19 mouse cellular contexts compared by ENCODE assay signal in the genomic region with DNA sequence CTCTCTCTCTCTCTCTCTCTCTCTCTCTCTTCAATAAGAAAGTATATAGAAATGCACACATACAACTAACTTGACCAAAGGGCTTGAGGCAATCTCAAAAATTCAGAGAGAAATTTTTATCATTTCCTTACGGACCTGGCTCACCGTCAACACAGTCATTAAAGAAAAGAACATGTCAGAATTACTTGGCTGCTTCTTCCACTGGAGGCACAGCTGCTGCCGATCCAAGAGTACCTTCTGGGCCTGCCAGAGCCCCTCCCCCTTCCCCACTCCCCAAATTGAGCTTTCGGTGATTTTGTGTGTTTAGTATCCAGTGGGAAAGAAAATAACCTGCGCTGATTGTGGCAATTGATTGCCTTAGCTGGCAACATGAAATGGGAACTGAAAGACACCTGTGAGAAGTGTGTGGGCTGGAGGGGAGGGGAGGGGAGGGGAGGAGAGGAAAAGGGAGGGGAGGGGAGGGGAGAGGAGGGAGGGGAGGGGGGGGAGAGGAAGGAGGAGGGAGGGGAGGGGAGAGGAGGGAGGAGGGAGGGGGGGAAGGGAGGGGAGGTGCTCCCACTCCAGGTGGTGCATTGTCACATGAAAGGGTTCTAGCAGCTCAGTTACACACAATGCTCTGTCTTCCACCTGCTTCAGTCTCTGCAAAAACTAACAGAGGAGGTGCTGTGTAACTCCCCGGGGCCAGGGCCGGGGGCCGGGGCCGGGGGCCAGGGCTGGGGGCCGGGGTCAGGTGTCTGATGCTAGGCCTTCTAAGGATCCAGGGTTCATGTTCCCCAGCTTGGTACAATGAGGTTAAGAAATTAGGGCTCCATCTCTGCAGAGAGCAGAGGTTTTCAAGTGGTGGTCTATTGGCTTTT.
DNase-seq lines count a peak whose midpoint lies in the region; ATAC-seq lines count a peak whose summit lies in the region.
"Had no signal": no experiment of that assay in that cellular context is flagged by ENCODE, and none has a peak within 500 bp of the region (broad histone marks: within the 10 kb centered on the region; RNA-seq: fewer than 3 reads in every experiment).

No protein-coding gene starts in this region.

- H3K27me3 ChIP-seq in midbrain, embryonic 10.5 days (ENCODE audit: low read depth, poor library complexity, severe bottlenecking), result no peaks in the 10 kb centered on the region
- H3K27me3 ChIP-seq in midbrain, embryonic 11.5 days (ENCODE audit: control insufficient read depth, insufficient read depth, low read length), result no peaks in the 10 kb centered on the region
- H3K27me3 ChIP-seq in embryonic facial prominence, embryonic 10.5 days (replicated peaks; ENCODE audit: low read depth, poor library complexity, severe bottlenecking), result no peaks in the 10 kb centered on the region
- no peaks in the 10 kb centered on the region for H3K27me3 ChIP-seq in forebrain, embryonic 14.5 days (replicated peaks; ENCODE audit: control insufficient read depth, insufficient read depth, low read length)
- no peaks in the 10 kb centered on the region for H3K27me3 ChIP-seq in midbrain, embryonic 14.5 days (ENCODE audit: control insufficient read depth, insufficient read depth, low read length)

- H3K4me2 ChIP-seq in midbrain, embryonic 11.5 days, result no peak overlapping the region
- no peak overlapping the region for H3K4me2 ChIP-seq in forebrain, embryonic 14.5 days (ENCODE audit: low read length)
- H3K4me2 ChIP-seq in midbrain, embryonic 14.5 days (ENCODE audit: low read length), result no peak overlapping the region
- H3K4me2 ChIP-seq: liver, embryonic 11.5 days had no signal

- H3K4me1 ChIP-seq in midbrain, embryonic 10.5 days, result peaks cover 10% of the 10 kb centered on the region
- H3K4me1 ChIP-seq in midbrain, embryonic 11.5 days (ENCODE audit: control insufficient read depth, insufficient read depth, low read length), result 0 out of 2 replicates have a peak, but pooled peaks cover 4% of the 10 kb centered on the region
- peaks cover 19% of the 10 kb centered on the region for H3K4me1 ChIP-seq in embryonic facial prominence, embryonic 10.5 days
- H3K4me1 ChIP-seq in forebrain, embryonic 14.5 days (ENCODE audit: control insufficient read depth, insufficient read depth, low read length), result no peaks in the 10 kb centered on the region
- no peaks in the 10 kb centered on the region for H3K4me1 ChIP-seq in midbrain, embryonic 14.5 days (ENCODE audit: control insufficient read depth, insufficient read depth, low read length)
- H3K4me1 ChIP-seq: heart, embryonic 10.5 days had no signal

- no peaks in the 10 kb centered on the region for H3K9me3 ChIP-seq in midbrain, embryonic 10.5 days (replicated peaks)
- H3K9me3 ChIP-seq in midbrain, embryonic 11.5 days (ENCODE audit: control insufficient read depth, low read length), result no peaks in the 10 kb centered on the region
- H3K9me3 ChIP-seq in embryonic facial prominence, embryonic 10.5 days, result no peaks in the 10 kb centered on the region
- no peaks in the 10 kb centered on the region for H3K9me3 ChIP-seq in forebrain, embryonic 14.5 days (replicated peaks; ENCODE audit: control insufficient read depth, low read length)
- no peaks in the 10 kb centered on the region for H3K9me3 ChIP-seq in midbrain, embryonic 14.5 days (ENCODE audit: control insufficient read depth, low read length)
- H3K9me3 ChIP-seq: heart, embryonic 10.5 days had no signal

- 52% methylated on average over 10 of the region's 10 CpGs for WGBS in midbrain, embryonic 10.5 days
- 61% methylated on average over 10 of the region's 10 CpGs for WGBS in midbrain, embryonic 11.5 days
- 52% methylated on average over 10 of the region's 10 CpGs for WGBS in embryonic facial prominence, embryonic 10.5 days
- WGBS in forebrain, embryonic 14.5 days, result 36% methylated on average over 10 of the region's 10 CpGs
- 40% methylated on average over 10 of the region's 10 CpGs for WGBS in midbrain, embryonic 14.5 days

- H3K9ac ChIP-seq in midbrain, embryonic 11.5 days (ENCODE audit: low read length), result no peak overlapping the region
- H3K9ac ChIP-seq in forebrain, embryonic 14.5 days (ENCODE audit: low read length), result no peak overlapping the region
- no peak overlapping the region; the same call in 1 of the 2 replicates for H3K9ac ChIP-seq in midbrain, embryonic 14.5 days (replicated peaks; ENCODE audit: low read length)

- 0 out of 2 replicates have a peak overlapping the region, but pooled peaks have one; percentile 13 for H3K27ac ChIP-seq in midbrain, embryonic 10.5 days (replicated peaks)
- no peak overlapping the region for H3K27ac ChIP-seq in midbrain, embryonic 11.5 days (ENCODE audit: low read depth, low read length)
- 0 out of 2 replicates have a peak overlapping the region, but pooled peaks have one; percentile 54 for H3K27ac ChIP-seq in embryonic facial prominence, embryonic 10.5 days (replicated peaks)
- H3K27ac ChIP-seq in forebrain, embryonic 14.5 days (ENCODE audit: low read depth, low read length), result no peak overlapping the region
- 0 out of 2 replicates have a peak overlapping the region, but pooled peaks have one; percentile 41 for H3K27ac ChIP-seq in midbrain, embryonic 14.5 days (replicated peaks; ENCODE audit: low read depth, low read length)
- H3K27ac ChIP-seq: heart, embryonic 10.5 days; macrophage had no signal

- ATAC-seq in midbrain, embryonic 11.5 days (ENCODE audit: low FRiP score), result no peak
- ATAC-seq in forebrain, embryonic 14.5 days, result peak; percentile 58; the same call in 1 of the 2 replicates
- no peak for ATAC-seq in midbrain, embryonic 14.5 days (ENCODE audit: low FRiP score, low TSS enrichment)

- H3K36me3 ChIP-seq in midbrain, embryonic 10.5 days, result no peaks in the 10 kb centered on the region
- no peaks in the 10 kb centered on the region for H3K36me3 ChIP-seq in midbrain, embryonic 11.5 days (ENCODE audit: control insufficient read depth, insufficient read depth, low read length)
- no peaks in the 10 kb centered on the region for H3K36me3 ChIP-seq in embryonic facial prominence, embryonic 10.5 days (replicated peaks)
- H3K36me3 ChIP-seq in forebrain, embryonic 14.5 days (ENCODE audit: control insufficient read depth, insufficient read depth, low read length), result no peaks in the 10 kb centered on the region
- no peaks in the 10 kb centered on the region for H3K36me3 ChIP-seq in midbrain, embryonic 14.5 days (ENCODE audit: control insufficient read depth, insufficient read depth, low read length)
- H3K36me3 ChIP-seq: G1E; heart, embryonic 10.5 days had no signal

- H3K4me3 ChIP-seq in midbrain, embryonic 10.5 days, result no peak overlapping the region
- H3K4me3 ChIP-seq in midbrain, embryonic 11.5 days (ENCODE audit: low read depth, low read length), result no peak overlapping the region
- H3K4me3 ChIP-seq in embryonic facial prominence, embryonic 10.5 days, result no peak overlapping the region
- no peak overlapping the region for H3K4me3 ChIP-seq in forebrain, embryonic 14.5 days (ENCODE audit: low read depth, low read length)
- no peak overlapping the region for H3K4me3 ChIP-seq in midbrain, embryonic 14.5 days (replicated peaks; ENCODE audit: low read depth, low read length)
- H3K4me3 ChIP-seq: heart, embryonic 10.5 days had no signal

- DNase-seq in midbrain, embryonic 10.5 days (ENCODE audit: low spot score), result no peak
- no peak for DNase-seq in midbrain, embryonic 11.5 days (ENCODE audit: low spot score, missing footprints)
- no peak for DNase-seq in embryonic facial prominence, embryonic 10.5 days (ENCODE audit: low spot score)
- DNase-seq in forebrain, embryonic 14.5 days (ENCODE audit: low spot score), result peak; percentile 64
- DNase-seq in midbrain, embryonic 14.5 days, result peak; percentile 26
- no peak for DNase-seq in cerebellum, postnatal 14 days
- no peak for DNase-seq in spleen, postnatal 14 days (ENCODE audit: low spot score in 2 of 2)
- DNase-seq in left cerebral cortex, adult 11 months (ENCODE audit: low spot score), result no peak
- DNase-seq: adrenal gland, postnatal 25 days; cerebellum, adult 9-11 months; gastrocnemius, postnatal 36 days; heart, postnatal 10 days; kidney, adult 8-10 months; lung, adult 2 months; thymus, adult 2 months had no signal

Comparison
In these comparisons a context has a peak if more than half of its experiments do, and no peak if none do; other contexts are left out.
1. DNase-seq: peak in forebrain, embryonic 14.5 days (single experiment) and midbrain, embryonic 14.5 days (single experiment); none in midbrain, embryonic 10.5 days (single experiment), midbrain, embryonic 11.5 days (single experiment), embryonic facial prominence, embryonic 10.5 days (single experiment), cerebellum, postnatal 14 days (0 of 2), spleen, postnatal 14 days (0 of 2) and left cerebral cortex, adult 11 months (single experiment).
2. H3K27ac ChIP-seq: peak in midbrain, embryonic 10.5 days (single experiment), embryonic facial prominence, embryonic 10.5 days (single experiment) and midbrain, embryonic 14.5 days (single experiment); none in midbrain, embryonic 11.5 days (single experiment) and forebrain, embryonic 14.5 days (single experiment).